Comparison of ENCODE assay signal across 10 mouse cellular contexts in the genomic region with DNA sequence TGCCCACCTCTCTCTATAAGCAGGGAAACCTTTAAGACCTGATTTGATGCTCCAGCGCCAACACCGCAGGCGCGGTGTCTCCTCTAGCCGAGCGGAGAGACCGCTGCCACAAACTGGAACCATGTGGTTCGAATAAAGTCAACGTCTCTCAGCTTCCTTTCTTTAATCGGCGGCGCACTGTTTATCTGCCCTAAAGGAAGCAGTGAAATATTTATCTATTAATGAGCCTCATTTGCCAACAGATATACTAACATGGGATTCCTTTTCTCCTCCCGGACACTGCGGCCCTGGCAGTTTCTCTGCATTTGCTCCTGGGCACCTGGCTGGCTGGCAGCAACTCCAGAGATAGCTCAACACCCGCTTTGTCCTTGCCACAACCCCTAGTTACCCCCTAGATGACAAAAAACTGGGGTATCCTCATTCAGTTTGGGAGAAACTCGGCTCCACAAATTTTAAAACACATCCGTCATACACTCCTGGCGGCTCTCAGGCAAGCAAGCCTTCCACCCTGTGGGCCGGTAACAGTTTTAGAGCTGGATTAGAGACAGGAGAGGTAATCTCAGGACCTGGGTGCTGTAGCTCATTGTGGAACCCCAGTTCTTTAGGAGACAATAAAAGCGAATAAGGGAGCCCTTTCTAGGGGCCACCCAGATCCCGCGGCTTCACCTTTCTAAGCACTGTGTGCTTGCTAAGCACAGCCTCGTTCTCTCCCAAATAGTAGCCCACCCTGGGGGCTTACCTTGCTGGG. TPM values are rescaled to one million over a fixed set of nuclear protein-coding genes. Genes with fewer than 3 reads are reported as not detected.
DNase-seq lines count a peak whose midpoint lies in the region; ATAC-seq and TF ChIP-seq lines count a peak whose summit lies in the region.
"Had no signal": no experiment of that assay in that cellular context is flagged by ENCODE, and none has a peak within 500 bp of the region (broad histone marks: within the 10 kb centered on the region; RNA-seq: fewer than 3 reads in every experiment).

No protein-coding gene starts in this region.

- no peak overlapping the region for H3K27ac ChIP-seq in heart, embryonic 13.5 days (replicated peaks)
- 0 out of 2 replicates have a peak overlapping the region, but pooled peaks have one; percentile 12 for H3K27ac ChIP-seq in intestine, embryonic 16.5 days (ENCODE audit: low read length)
- H3K27ac ChIP-seq in liver, postnatal 0 days (ENCODE audit: low read depth): no peak overlapping the region

- H3K9me3 ChIP-seq in heart, embryonic 13.5 days: no peaks in the 10 kb centered on the region
- no peaks in the 10 kb centered on the region for H3K9me3 ChIP-seq in intestine, embryonic 16.5 days (ENCODE audit: control insufficient read depth, low read length)
- no peaks in the 10 kb centered on the region for H3K9me3 ChIP-seq in liver, postnatal 0 days (ENCODE audit: low read length)

- no peak for DNase-seq in heart, adult 8-10 months (ENCODE audit: low spot score)
- peak; percentile 53 for DNase-seq in R1 (ENCODE audit: low read depth, low spot score)
- DNase-seq in liver, postnatal 0 days: no peak
- no peak for DNase-seq in right cerebral cortex, postnatal 25 days
- no peak for DNase-seq in ovary, postnatal 36 days (ENCODE audit: low spot score)
- no peak for DNase-seq in embryo, embryonic 11 days

- peaks cover 100% of the 10 kb centered on the region for H3K27me3 ChIP-seq in heart, embryonic 13.5 days (replicated peaks)
- peaks cover 85% of the 10 kb centered on the region for H3K27me3 ChIP-seq in intestine, embryonic 16.5 days (replicated peaks; ENCODE audit: control insufficient read depth, insufficient read depth, low read length)
- peaks cover 100% of the 10 kb centered on the region for H3K27me3 ChIP-seq in liver, postnatal 0 days (ENCODE audit: insufficient read depth, low read length)

- 5% methylated on average over 23 of the region's 23 CpGs for WGBS in heart, embryonic 13.5 days
- 19% methylated on average over 23 of the region's 23 CpGs for WGBS in intestine, embryonic 16.5 days
- 12% methylated on average over 23 of the region's 23 CpGs for WGBS in liver, postnatal 0 days (ENCODE audit: insufficient replicate concordance)

- H3K9ac ChIP-seq in heart, embryonic 13.5 days: no peak overlapping the region
- H3K9ac ChIP-seq in intestine, embryonic 16.5 days (ENCODE audit: low read depth, low read length): peak overlapping the region; percentile 63
- no peak overlapping the region for H3K9ac ChIP-seq in liver, postnatal 0 days (replicated peaks)

- no peaks in the 10 kb centered on the region for H3K36me3 ChIP-seq in heart, embryonic 13.5 days
- H3K36me3 ChIP-seq in intestine, embryonic 16.5 days (ENCODE audit: control insufficient read depth, insufficient read depth, low read length): no peaks in the 10 kb centered on the region
- H3K36me3 ChIP-seq in liver, postnatal 0 days (replicated peaks; ENCODE audit: insufficient read depth, low read length): no peaks in the 10 kb centered on the region

- no peak for ATAC-seq in heart, embryonic 13.5 days (ENCODE audit: extremely low read depth, insufficient number of reproducible peaks, low FRiP score, low TSS enrichment)
- no peak for ATAC-seq in intestine, embryonic 16.5 days
- ATAC-seq in liver, postnatal 0 days: no peak

- peak overlapping the region; percentile 43 for H3K4me3 ChIP-seq in heart, embryonic 13.5 days
- peak overlapping the region; percentile 55 for H3K4me3 ChIP-seq in intestine, embryonic 16.5 days (ENCODE audit: low read length)
- H3K4me3 ChIP-seq in liver, postnatal 0 days (ENCODE audit: low read depth, low read length): no peak overlapping the region

- TF ChIP-seq EP300 in liver, postnatal 0 days (IDR thresholded peaks at IDR 0.05; ENCODE audit: low read depth): no peak

- H3K4me1 ChIP-seq in heart, embryonic 13.5 days: peaks cover 22% of the 10 kb centered on the region
- peaks cover 24% of the 10 kb centered on the region for H3K4me1 ChIP-seq in intestine, embryonic 16.5 days (ENCODE audit: control insufficient read depth, insufficient read depth, low read length)
- H3K4me1 ChIP-seq in liver, postnatal 0 days (ENCODE audit: insufficient read depth): peaks cover 13% of the 10 kb centered on the region

- TF ChIP-seq CTCF in liver, postnatal 0 days (IDR thresholded peaks at IDR 0.05; ENCODE audit: low read depth): no peak

- peak overlapping the region; percentile 62; the same call in 1 of the 2 replicates for H3K4me2 ChIP-seq in heart, embryonic 13.5 days
- peak overlapping the region; percentile 75 for H3K4me2 ChIP-seq in intestine, embryonic 16.5 days (ENCODE audit: low read depth, low read length)
- H3K4me2 ChIP-seq in liver, postnatal 0 days (ENCODE audit: low read depth, low read length): peak overlapping the region; percentile 43; the same call in 1 of the 2 replicates

RNA-seq across cellular contexts. Expression of gene Hoxa7, which starts 3.6 kb away (rescaled TPM):
- polyA plus RNA-seq in heart, embryonic 13.5 days (2015; fragmentation: Nextera tagmentation; extraction: Ambion mirVana): 0.46 and 0.59 TPM in 2 replicates
- total RNA-seq in heart, adult 8-10 months (2022): under 1 TPM in 3 of 4 experiments, not detected in 1; 0.19 to 0.55 (median 0.31) TPM
- 6.0 and 8.2 TPM in 2 replicates for polyA plus RNA-seq in intestine, embryonic 16.5 days (2015; fragmentation: Nextera tagmentation; extraction: Ambion mirVana)
- 0.39 and 0.50 TPM in 2 replicates for polyA plus RNA-seq in liver, postnatal 0 days (2015; fragmentation: Nextera tagmentation; extraction: Ambion mirVana)
- total RNA-seq: MEL had no signal

RNA-seq across cellular contexts. Expression of gene Gm28308, which starts 4.9 kb away (rescaled TPM):
- polyA plus RNA-seq in heart, embryonic 13.5 days (2015; fragmentation: Nextera tagmentation; extraction: Ambion mirVana): not detected in 2 replicates
- total RNA-seq in heart, adult 8-10 months (2022): under 1 TPM in 1 of 4 experiments, not detected in 3; 0.54 TPM
- polyA plus RNA-seq in intestine, embryonic 16.5 days (2015; fragmentation: Nextera tagmentation; extraction: Ambion mirVana): not detected in 2 replicates
- not detected in 2 replicates for polyA plus RNA-seq in liver, postnatal 0 days (2015; fragmentation: Nextera tagmentation; extraction: Ambion mirVana)
- total RNA-seq: common myeloid progenitor, adult 5-6 weeks; MEL had no signal

RNA-seq across cellular contexts. Expression of gene Hoxa3, which starts 4.9 kb away (rescaled TPM):
- polyA plus RNA-seq in heart, embryonic 13.5 days (2015; fragmentation: Nextera tagmentation; extraction: Ambion mirVana): 0.99 and 1.2 TPM in 2 replicates
- total RNA-seq in heart, adult 8-10 months (2022): under 1 TPM; 0.16 to 0.89 (median 0.31) TPM
- polyA plus RNA-seq in intestine, embryonic 16.5 days (2015; fragmentation: Nextera tagmentation; extraction: Ambion mirVana): 5.2 and 5.9 TPM in 2 replicates
- 0.16 and 0.17 TPM in 2 replicates for polyA plus RNA-seq in liver, postnatal 0 days (2015; fragmentation: Nextera tagmentation; extraction: Ambion mirVana)
- total RNA-seq: MEL had no signal

RNA-seq across cellular contexts. Expression of gene Hoxa6, which starts 9.5 kb away (rescaled TPM):
- polyA plus RNA-seq in heart, embryonic 13.5 days (2015; fragmentation: Nextera tagmentation; extraction: Ambion mirVana): 0.40 TPM in 1 of 2 replicates, not detected in the other
- not detected for total RNA-seq in heart, adult 8-10 months (2022)
- 1.2 and 1.4 TPM in 2 replicates for polyA plus RNA-seq in intestine, embryonic 16.5 days (2015; fragmentation: Nextera tagmentation; extraction: Ambion mirVana)
- polyA plus RNA-seq in liver, postnatal 0 days (2015; fragmentation: Nextera tagmentation; extraction: Ambion mirVana): not detected in 2 replicates
- total RNA-seq: common myeloid progenitor, adult 5-6 weeks; MEL had no signal

RNA-seq across cellular contexts. Expression of gene Hoxa9, which starts 12.8 kb away (rescaled TPM):
- polyA plus RNA-seq in heart, embryonic 13.5 days (2015; fragmentation: Nextera tagmentation; extraction: Ambion mirVana): 0.10 and 0.17 TPM in 2 replicates
- total RNA-seq in heart, adult 8-10 months (2022): not detected
- polyA plus RNA-seq in intestine, embryonic 16.5 days (2015; fragmentation: Nextera tagmentation; extraction: Ambion mirVana): 3.0 and 3.2 TPM in 2 replicates
- polyA plus RNA-seq in liver, postnatal 0 days (2015; fragmentation: Nextera tagmentation; extraction: Ambion mirVana): 0.11 and 0.26 TPM in 2 replicates
- total RNA-seq: MEL had no signal
